Mouse (Mus musculus) liver, embryonic 11.5 days (tissue): ENCODE measurements around the gene Rnf39. TPM values are rescaled to one million over a fixed set of nuclear protein-coding genes. Genes with fewer than 3 reads are reported as not detected.

ENCODE experiments used
- ATAC-seq: fragments of 200-750 bp; cut with Nextera tagmentation; replicated peaks from 2 replicates; pipeline ENCODE4 v1.8.0; 2017; ENCODE audit warnings: moderate number of reproducible peaks, mild to moderate bottlenecking, moderate TSS enrichment, moderate library complexity; ENCODE audit not compliant: low FRiP score
- DNase-seq: peaks from one replicate; pipeline ENCODE4 v3.0.0-alpha.2; 2017; ENCODE audit warnings: low spot score
- H3K27ac ChIP-seq: fragments of 300-500 bp; sonication (generic); 2 replicates; pipeline ENCODE4 v1.5.1; 2014; ENCODE audit warnings: mild to moderate bottlenecking, low read depth, low read length, control low read depth
- H3K27me3 ChIP-seq: fragments of 300-500 bp; sonication (generic); replicated peaks from 2 replicates; pipeline ENCODE4 v1.6.1; 2014; ENCODE audit warnings: low read length, mixed read lengths; ENCODE audit not compliant: control insufficient read depth, insufficient read depth
- H3K36me3 ChIP-seq: fragments of 300-500 bp; sonication (generic); 2 replicates; pipeline ENCODE4 v1.6.1; 2014; ENCODE audit warnings: mild to moderate bottlenecking, low read length, moderate library complexity, mixed read lengths; ENCODE audit not compliant: control insufficient read depth, insufficient read depth
- H3K4me1 ChIP-seq: fragments of 300-500 bp; sonication (generic); replicated peaks from 2 replicates; pipeline ENCODE4 v1.6.1; 2014; ENCODE audit warnings: low read length, mixed read lengths; ENCODE audit not compliant: control insufficient read depth, insufficient read depth
- H3K4me2 ChIP-seq: fragments of 300-500 bp; sonication (generic); 2 replicates; pipeline ENCODE4 v1.6.1; 2014; ENCODE audit warnings: mild to moderate bottlenecking, control low read depth, moderate library complexity
- H3K4me3 ChIP-seq: fragments of 300-500 bp; sonication (generic); 2 replicates; pipeline ENCODE4 v1.5.1; 2014; ENCODE audit warnings: low read depth, low read length, control low read depth
- H3K9ac ChIP-seq: fragments of 300-500 bp; sonication (generic); 2 replicates; pipeline ENCODE4 v1.6.1; 2014; ENCODE audit warnings: low read depth, low read length, control low read depth
- H3K9me3 ChIP-seq: fragments of 300-500 bp; sonication (generic); 2 replicates; pipeline ENCODE4 v1.6.1; 2016; ENCODE audit warnings: low read length, inconsistent platforms, mixed read lengths; ENCODE audit not compliant: control insufficient read depth
- WGBS: fragments of 180-500 bp; shearing (Covaris S2); extraction: QIAGEN DNeasy Blood & Tissue Kit; methylation state at CpG from one replicate; pipeline ENCODE4 v1.1.7; 2014; 5-methylcytosine and 5-hydroxymethylcytosine counted together
- polyA plus RNA-seq: library from polyadenylated mRNA; unstranded; fragments of >200 nt; fragmentation: Nextera tagmentation; extraction: Ambion mirVana; gene quantifications from 2 replicates; pipeline ENCODE4 v1.2.1, GENCODE M21; 2014

The Rnf39 gene
- polyA plus RNA-seq, 1 experiment from 2014 or later, result 0.14 TPM

DNA sequence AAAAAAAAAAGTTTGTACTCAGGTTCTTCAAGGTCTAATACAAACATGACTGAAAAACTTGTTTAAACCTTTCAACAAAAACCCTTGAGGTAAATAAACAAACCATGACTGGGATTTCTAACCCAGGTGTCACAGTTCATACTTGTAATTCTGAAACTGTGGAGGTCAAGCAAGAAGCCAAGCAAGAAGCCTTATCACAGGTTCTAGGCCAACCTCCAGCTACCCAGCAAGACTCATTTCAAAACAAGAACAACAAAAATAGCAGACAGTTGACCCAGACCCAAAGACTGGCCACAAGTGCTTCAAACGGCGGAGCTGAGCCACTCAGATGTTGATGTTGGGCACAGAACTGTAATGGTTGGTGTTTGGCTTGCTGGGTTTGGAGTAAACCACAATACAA, 51.8 kb downstream of the Rnf39 start:
- 73% methylated on average over 2 of the region's 2 CpGs for WGBS
- Histone ChIP-seq H3K27me3 (peaks cover 1% of the 10 kb centered on the region), H3K27ac (no peak overlapping the region), H3K36me3 (no peaks in the 10 kb centered on the region), H3K9ac (no peak overlapping the region), H3K9me3 (no peaks in the 10 kb centered on the region), H3K4me1 (no peaks in the 10 kb centered on the region), H3K4me3 (no peak overlapping the region), H3K4me2 (no peak overlapping the region)
- no peak for ATAC-seq
- DNase-seq, result no peak

DNA sequence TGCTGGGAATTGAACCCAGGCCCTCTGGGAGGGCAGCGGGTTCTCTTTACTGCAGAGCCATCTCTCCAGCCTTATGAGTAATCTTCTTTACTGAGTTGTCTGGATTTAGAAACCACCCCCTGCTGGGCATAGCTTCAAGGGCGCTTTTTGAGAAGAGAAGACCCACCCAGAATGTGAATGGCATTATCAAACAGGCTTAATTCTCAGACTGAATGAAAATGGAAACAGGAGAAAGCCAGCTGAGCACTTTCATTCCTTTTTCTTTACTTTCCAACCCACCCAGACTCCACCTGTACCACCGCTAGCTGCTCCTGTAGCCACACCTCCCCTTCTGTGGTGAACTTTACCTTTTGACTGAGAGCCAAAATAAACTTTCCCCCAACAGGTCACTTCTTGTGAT, 52.7 kb downstream of the Rnf39 start:
- Histone ChIP-seq H3K27me3 (no peaks in the 10 kb centered on the region), H3K36me3 (no peaks in the 10 kb centered on the region), H3K9me3 (no peaks in the 10 kb centered on the region), H3K27ac (no peak overlapping the region), H3K4me1 (no peaks in the 10 kb centered on the region), H3K9ac (no peak overlapping the region), H3K4me2 (no peak overlapping the region), H3K4me3 (no peak overlapping the region)
- WGBS, result 71% methylated on average over 3 of the region's 3 CpGs
- no peak for DNase-seq
- no peak for ATAC-seq

DNA sequence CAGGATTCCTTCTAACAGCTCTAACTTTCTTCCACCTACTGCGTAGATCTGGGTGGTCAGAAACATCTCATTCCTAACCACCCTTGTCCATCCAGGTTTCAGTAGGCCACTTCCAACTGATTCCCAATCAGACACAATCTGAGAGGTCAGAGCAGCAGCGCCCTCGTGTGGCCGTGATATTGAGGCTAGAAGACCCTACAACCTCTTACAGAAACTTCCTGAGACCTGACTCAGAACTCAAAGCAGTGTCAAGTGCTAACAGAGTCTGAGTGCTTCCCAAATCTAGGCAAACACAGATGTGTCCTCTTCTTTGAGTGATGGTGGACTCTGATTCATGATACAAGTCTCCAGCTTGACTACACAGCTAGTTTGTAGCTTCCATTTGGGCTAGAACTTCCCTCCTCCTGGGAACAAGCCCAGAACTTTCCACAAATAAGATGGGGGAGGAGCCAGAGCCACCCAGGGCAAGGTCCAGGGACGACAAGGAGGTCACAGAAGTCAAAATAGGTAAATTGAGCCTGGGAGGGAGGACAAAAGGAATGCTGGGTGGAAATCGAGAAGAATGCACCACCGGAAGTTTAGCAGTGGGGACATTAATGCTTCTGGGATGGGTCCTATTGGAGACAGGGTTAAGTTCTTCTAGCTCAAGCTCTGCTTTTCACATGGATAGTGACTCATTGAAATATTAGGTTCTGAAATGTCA, 54.5 kb downstream of the Rnf39 start:
- peak; percentile 57 for DNase-seq
- H3K9me3 ChIP-seq, result no peaks in the 10 kb centered on the region
- no peak for ATAC-seq
- H3K4me3 ChIP-seq, result no peak overlapping the region
- H3K9ac ChIP-seq, result no peak overlapping the region
- no peaks in the 10 kb centered on the region for H3K36me3 ChIP-seq
- H3K27ac ChIP-seq, result no peak overlapping the region
- no peaks in the 10 kb centered on the region for H3K27me3 ChIP-seq
- no peaks in the 10 kb centered on the region for H3K4me1 ChIP-seq
- 26% methylated on average over 7 of the region's 7 CpGs for WGBS
- H3K4me2 ChIP-seq, result no peak overlapping the region

Other genes with a start within 250 kb of the Rnf39 start
- gene H2-M10.5, start 170.0 kb upstream of the Rnf39 start, polyA plus RNA-seq, result not detected in 2 replicates
- not detected in 2 replicates for gene H2-M10.6, start 130.7 kb upstream of the Rnf39 start, polyA plus RNA-seq
- 16.6 and 20.7 TPM in 2 replicates for gene Trim26, start 105.8 kb upstream of the Rnf39 start, polyA plus RNA-seq
- 0.18 and 0.29 TPM in 2 replicates for gene Trim15, start 75.7 kb upstream of the Rnf39 start, polyA plus RNA-seq
- gene Trim10, start 73.3 kb upstream of the Rnf39 start, polyA plus RNA-seq, result 70.1 and 81.4 TPM in 2 replicates
- gene Trim40, start 52.8 kb upstream of the Rnf39 start, polyA plus RNA-seq, result not detected in 2 replicates
- gene Trim31, start 44.8 kb upstream of the Rnf39 start, polyA plus RNA-seq, result not detected in 2 replicates
- gene Ppp1r11, start 8.8 kb downstream of the Rnf39 start, polyA plus RNA-seq, result 78.5 and 84.7 TPM in 2 replicates
- gene Znrd1, start 15.6 kb downstream of the Rnf39 start, polyA plus RNA-seq, result 55.2 and 62.2 TPM in 2 replicates
- 5.4 and 6.6 TPM in 2 replicates for gene Znrd1as, start 15.7 kb downstream of the Rnf39 start, polyA plus RNA-seq
- gene 2410137M14Rik, start 38.3 kb downstream of the Rnf39 start, polyA plus RNA-seq, result not detected in 2 replicates
- gene H2-M5, start 46.6 kb downstream of the Rnf39 start, polyA plus RNA-seq, result 0.08 and 0.09 TPM in 2 replicates
- 28.3 and 28.8 TPM in 2 replicates for gene Zfp57, start 58.2 kb downstream of the Rnf39 start, polyA plus RNA-seq
- 0.14 TPM in 1 of 2 replicates, not detected in the other for gene Mog, start 80.5 kb downstream of the Rnf39 start, polyA plus RNA-seq
- 2.9 and 3.9 TPM in 2 replicates for gene Gabbr1, start 103.0 kb downstream of the Rnf39 start, polyA plus RNA-seq
- not detected in 2 replicates for gene Olfr90, start 145.6 kb downstream of the Rnf39 start, polyA plus RNA-seq
- gene Olfr91, start 155.4 kb downstream of the Rnf39 start, polyA plus RNA-seq, result 0.06 TPM in 1 of 2 replicates, not detected in the other
- not detected in 2 replicates for gene Olfr92, start 177.2 kb downstream of the Rnf39 start, polyA plus RNA-seq
- gene Olfr93, start 218.6 kb downstream of the Rnf39 start, polyA plus RNA-seq, result not detected in 2 replicates